Mouse (Mus musculus) left cerebral cortex, adult 11 months (tissue): ENCODE data around the gene Med21.

Source experiments
- DNase-seq: peaks from one replicate; pipeline ENCODE4 v3.0.0; 2022; ENCODE audit warnings: low spot score

The Med21 gene

GRCm38 (mm10) chr6:146640068-146640965, 2.0 kb upstream of the Med21 start:
- DNase-seq, result no peak

- DNase-seq, result no peak
Measured at GRCm38 (mm10) chr6:146640991-146641390, 1.4 kb upstream of the Med21 start.

- DNase-seq, result no peak
Measured at GRCm38 (mm10) chr6:146641621-146642210, 631 bp upstream of the Med21 start.

- no peak for DNase-seq
Measured at GRCm38 (mm10) chr6:146643184-146643570, 830 bp downstream of the Med21 start.

- DNase-seq, result no peak
Measured at GRCm38 (mm10) chr6:146650013-146650412, 7.7 kb downstream of the Med21 start.

GRCm38 (mm10) chr6:146651431-146651830, 9.1 kb downstream of the Med21 start:
- no peak for DNase-seq

DNA sequence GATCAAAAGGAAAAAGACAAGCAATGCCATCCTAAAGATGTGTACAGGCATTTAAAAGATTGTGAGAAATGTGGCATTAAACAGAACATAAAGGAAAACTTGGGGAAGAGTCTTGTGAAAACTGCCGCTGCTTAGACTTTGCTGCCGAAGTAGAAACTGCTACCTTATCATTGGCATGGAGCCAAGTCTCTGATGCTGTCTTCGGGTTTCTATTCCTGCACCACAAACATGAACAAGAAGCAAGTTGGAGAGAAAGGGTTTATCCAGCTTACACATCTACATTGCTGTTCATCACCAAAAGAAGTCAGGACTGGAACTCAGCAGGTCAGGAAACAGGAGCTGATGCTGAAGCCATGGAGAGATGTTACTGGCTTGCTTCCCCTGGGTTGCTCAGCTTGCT, 10.8 kb downstream of the Med21 start:
- DNase-seq, result no peak

GRCm38 (mm10) chr6:146660591-146660990, 18.2 kb downstream of the Med21 start:
- DNase-seq, result no peak

GRCm38 (mm10) chr6:146661655-146662054, 19.3 kb downstream of the Med21 start:
- DNase-seq, result no peak

DNA sequence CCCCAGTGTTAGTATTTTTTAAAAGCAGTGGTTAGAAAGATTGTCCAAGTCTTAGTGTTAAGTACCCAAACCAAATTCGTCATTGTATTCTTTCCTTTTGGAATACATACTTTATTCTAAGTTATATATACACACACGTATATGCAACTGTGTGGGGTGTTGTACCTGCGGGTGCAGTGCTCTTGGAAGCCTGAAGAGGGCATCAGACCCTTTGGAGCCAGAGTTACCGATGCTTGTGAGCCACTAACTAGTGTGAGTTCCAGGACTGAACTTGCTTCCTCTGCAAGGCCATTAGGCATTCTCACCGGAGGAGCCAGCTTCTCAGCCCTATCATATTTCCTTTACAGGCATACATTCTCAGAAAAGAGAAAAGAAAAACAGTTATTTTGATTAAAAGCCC, 20.3 kb downstream of the Med21 start:
- DNase-seq, result no peak

GRCm38 (mm10) chr6:146664116-146664515, 21.8 kb downstream of the Med21 start:
- no peak for DNase-seq

DNA sequence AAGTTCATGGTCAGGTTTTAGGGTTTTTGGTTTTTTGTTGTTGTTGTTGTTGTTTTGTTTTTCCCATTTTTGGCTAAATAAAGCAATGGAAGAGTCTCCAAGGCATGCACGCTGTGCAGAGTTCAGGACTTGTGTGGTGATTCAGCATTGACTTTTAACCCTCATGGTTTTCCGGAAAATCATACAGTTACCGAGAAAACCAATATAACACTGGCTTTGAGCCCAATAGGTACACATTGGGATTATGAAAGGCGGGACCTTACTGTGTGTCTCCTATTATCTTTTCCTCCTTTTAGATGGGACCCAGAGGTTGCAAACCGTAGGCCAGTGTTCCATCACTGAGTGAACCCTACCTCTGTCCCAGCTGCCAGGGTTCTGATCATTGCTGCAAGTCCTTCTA, 22.6 kb downstream of the Med21 start:
- no peak for DNase-seq

DNA sequence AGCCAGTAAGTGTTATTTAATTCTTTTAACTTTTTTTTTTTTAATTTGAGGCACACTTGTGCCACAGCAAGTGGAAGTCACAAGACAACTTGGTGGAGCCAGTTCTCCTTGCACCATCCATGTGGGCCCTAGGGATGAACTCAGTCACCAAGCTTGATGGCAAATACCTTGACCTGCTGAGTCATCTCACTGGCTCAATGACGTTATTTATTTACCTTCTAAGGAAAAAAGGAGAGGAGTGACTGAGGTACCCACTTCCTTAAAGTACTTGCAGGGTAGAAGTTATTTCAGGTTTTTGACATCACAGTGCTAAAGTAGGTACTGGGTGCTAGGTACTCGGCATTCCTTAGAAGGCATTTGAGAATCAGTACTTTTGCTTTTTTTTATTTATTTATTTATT, 23.1 kb downstream of the Med21 start:
- DNase-seq, result no peak

GRCm38 (mm10) chr6:146666811-146667210, 24.5 kb downstream of the Med21 start:
- DNase-seq, result no peak

DNA sequence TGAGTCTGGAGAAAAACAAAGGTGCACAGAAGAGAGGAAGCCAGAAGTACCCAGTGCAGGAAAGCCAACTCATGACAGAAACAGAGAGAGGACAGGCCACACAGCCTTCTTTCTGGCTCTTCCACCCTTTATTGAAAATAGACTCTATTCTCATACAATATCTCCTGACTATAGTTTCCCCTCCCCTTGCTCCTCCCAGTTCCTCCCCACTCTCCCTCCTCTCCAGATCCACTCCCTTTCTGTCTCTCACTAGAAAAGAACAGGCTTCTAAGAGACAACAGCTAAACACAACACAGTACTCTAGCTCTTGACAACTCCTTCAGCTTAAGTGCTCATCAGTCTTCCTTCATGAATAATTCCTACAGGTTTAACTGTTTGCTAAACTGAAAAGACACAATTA, 26.3 kb downstream of the Med21 start:
- DNase-seq, result no peak

DNA sequence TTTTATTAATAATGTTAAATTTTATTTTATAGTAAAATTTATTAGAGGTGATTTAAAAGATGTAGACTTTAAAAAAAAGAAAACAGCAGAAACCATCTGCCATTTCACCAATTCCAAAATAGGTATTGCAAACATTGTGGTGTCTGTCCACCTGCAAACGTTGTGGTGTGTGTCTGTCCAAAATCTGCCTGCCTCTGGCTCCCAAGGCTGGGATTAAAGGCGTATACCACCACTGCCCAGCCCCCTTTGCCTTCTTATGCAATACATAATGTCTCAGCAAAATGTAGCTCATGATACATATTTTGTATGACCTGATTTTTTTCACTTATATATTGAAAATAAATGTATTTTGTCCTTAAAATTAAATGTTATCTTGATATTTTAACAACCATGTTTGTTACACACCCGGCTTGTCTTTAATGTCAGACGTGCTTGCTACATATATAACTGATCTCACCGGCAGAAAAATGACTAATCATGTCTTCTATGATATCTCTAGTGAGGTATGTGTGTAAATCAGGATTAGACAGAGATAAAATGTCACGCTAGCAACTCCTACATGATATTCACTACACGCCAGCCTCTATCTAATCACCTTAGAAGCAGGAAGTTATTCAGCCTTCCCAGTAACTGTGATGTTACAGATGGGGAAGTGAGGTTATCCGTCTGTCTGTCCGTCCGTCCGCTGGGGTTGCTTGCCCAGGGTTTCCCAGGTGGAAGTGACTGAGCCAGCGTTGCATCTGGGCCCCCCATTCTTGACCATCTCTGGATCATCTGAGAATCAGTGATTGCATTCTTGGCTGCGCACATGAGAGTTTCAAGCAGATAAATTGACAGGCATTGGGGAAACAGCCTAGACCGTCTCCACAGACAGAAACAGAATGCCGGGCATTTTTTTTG, 28.9 kb downstream of the Med21 start:
- no peak for DNase-seq

GRCm38 (mm10) chr6:146672106-146672505, 29.8 kb downstream of the Med21 start:
- no peak for DNase-seq

DNA sequence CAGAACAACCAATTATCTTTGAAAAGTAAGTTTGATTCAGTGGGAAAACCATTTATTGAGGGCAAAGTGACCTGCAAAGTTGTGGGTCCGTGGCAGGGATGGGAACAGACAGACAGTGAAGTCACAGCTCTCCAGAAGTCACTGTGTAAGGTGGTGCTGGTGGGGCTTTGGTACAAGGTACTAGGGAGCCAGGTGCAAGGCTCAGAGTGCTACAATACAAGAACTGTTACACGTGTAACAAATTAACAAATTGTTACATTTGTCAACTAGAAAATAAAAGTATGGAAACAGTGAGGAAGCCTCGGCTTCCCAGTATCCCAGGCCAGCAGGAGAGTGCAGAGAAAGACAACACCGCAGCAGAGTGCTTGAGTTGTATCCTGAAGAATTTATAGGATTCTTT, 31.3 kb downstream of the Med21 start:
- no peak for DNase-seq

DNA sequence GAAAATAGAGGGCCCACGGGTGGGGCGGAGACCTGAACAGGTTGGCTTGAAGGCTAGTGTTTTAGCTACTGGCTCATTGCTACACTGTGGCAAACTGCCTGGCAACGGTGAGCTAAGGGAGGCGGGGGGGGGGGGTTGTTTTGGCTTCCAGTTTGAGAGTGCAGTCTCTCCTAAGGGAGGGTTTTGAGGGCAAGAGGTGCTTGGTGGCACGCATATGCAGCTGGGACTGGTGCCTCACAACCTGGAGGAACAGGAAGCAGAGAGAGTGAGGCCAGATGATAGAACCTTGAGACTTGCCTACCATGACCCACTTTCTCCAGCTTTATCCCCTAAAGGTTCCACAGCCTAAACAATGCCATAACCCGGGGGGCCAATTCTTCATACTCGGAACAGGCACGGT, 32.1 kb downstream of the Med21 start:
- DNase-seq, result no peak

- DNase-seq, result no peak
Measured at GRCm38 (mm10) chr6:146674881-146675536, 32.7 kb downstream of the Med21 start.

- no peak for DNase-seq
Measured at GRCm38 (mm10) chr6:146676904-146677303, 34.6 kb downstream of the Med21 start.
